Mouse (Mus musculus) thymus, adult 2 months (tissue): ENCODE results near the gene Ddx5.
"Not testable (repeated sequence)": the region's sequence is repeated elsewhere in the genome, so short reads cannot be mapped to it uniquely, and the experiment has no call there.

Experiments
- CTCF ChIP-seq: fragments of 200-500 bp; IDR thresholded peaks from 2 replicates; pipeline ENCODE4 v1.5.1; 2012; ENCODE audit warnings: mild to moderate bottlenecking, control low read depth, low read length, moderate library complexity, borderline replicate concordance; ENCODE audit not compliant: control insufficient read depth, poor library complexity, insufficient read depth; ENCODE audit errors: extremely low read depth
- POLR2A ChIP-seq: fragments of 200-500 bp; IDR thresholded peaks from 2 replicates; pipeline ENCODE4 v1.6.1; 2012; ENCODE audit warnings: mild to moderate bottlenecking, low read length, control low read depth, moderate library complexity; ENCODE audit not compliant: control insufficient read depth, poor library complexity, insufficient read depth; ENCODE audit errors: extremely low read depth

GRCm38 (mm10) chr11:106740724-106741123 is 48.3 kb downstream of the Ddx5 start:
- not testable (repeated sequence) for TF ChIP-seq CTCF, POLR2A
